Mouse (Mus musculus) C2C12 (cell line): Measurements from ENCODE around the gene Kif16b. TPM values are rescaled to one million over a fixed set of nuclear protein-coding genes. Genes with fewer than 3 reads are reported as not detected.

Experiments used
- H3K27me3 ChIP-seq: one replicate; pipeline ENCODE4 v1.6.1; 2011; ENCODE audit not compliant: control insufficient read depth, insufficient read depth, insufficient read length
- H3K36me3 ChIP-seq: one replicate; pipeline ENCODE4 v1.6.1; 2011; ENCODE audit not compliant: control insufficient read depth, insufficient read depth
- H3K4me3 ChIP-seq: one replicate; pipeline ENCODE4 v1.5.1; 2011; ENCODE audit warnings: mild to moderate bottlenecking, control low read depth; ENCODE audit not compliant: poor library complexity, insufficient read depth, severe bottlenecking
- H3K79me2 ChIP-seq: one replicate; pipeline ENCODE4 v1.6.1; 2011; ENCODE audit not compliant: control insufficient read depth, insufficient read depth
- H3K79me3 ChIP-seq: one replicate; pipeline ENCODE4 v1.6.1; 2011; ENCODE audit warnings: low read depth, control low read depth
- H3ac ChIP-seq: one replicate; pipeline ENCODE3; 2011; ENCODE audit warnings: low read depth; ENCODE audit not compliant: control insufficient read depth, insufficient read length
- CEBPB ChIP-seq: IDR thresholded peaks from one replicate; pipeline ENCODE4 v1.6.1; 2011; ENCODE audit warnings: low read depth, mild to moderate bottlenecking, control low read depth, moderate library complexity
- CTCF ChIP-seq: IDR thresholded peaks from one replicate; pipeline ENCODE4 v1.5.1; 2011; ENCODE audit not compliant: control insufficient read depth, insufficient read depth, insufficient read length
- FOSL1 ChIP-seq: IDR thresholded peaks from one replicate; pipeline ENCODE4 v1.8.0; 2011; ENCODE audit warnings: mild to moderate bottlenecking, low read length; ENCODE audit not compliant: poor library complexity, insufficient read depth, severe bottlenecking
- MAX ChIP-seq: IDR thresholded peaks from one replicate; pipeline ENCODE4 v1.6.1; 2011; ENCODE audit warnings: mild to moderate bottlenecking, control low read depth
- MYOD1 ChIP-seq: IDR thresholded peaks from one replicate; pipeline ENCODE4 v1.6.1; 2011; ENCODE audit warnings: low read depth; ENCODE audit not compliant: control insufficient read depth, insufficient read length
- MYOG ChIP-seq: IDR thresholded peaks from one replicate; pipeline ENCODE4 v1.6.1; 2011; ENCODE audit not compliant: control insufficient read depth, insufficient read length; ENCODE audit errors: extremely low read depth
- USF1 ChIP-seq: IDR thresholded peaks from one replicate; pipeline ENCODE4 v1.6.1; 2011; ENCODE audit warnings: low read depth, mild to moderate bottlenecking, control low read depth, moderate library complexity
- polyA plus RNA-seq: library from polyadenylated mRNA; unstranded; fragments of >200 nt; fragmentation: generic; extraction: Trizol; gene quantifications from one replicate; pipeline ENCODE4 v1.2.1, GENCODE M21; 2012; ENCODE audit warnings: missing spikeins

The Kif16b gene
- polyA plus RNA-seq, 1 experiment, result 2.2 TPM

GRCm38 (mm10) chr2:142700689-142701088, 200.6 kb downstream of the Kif16b start:
- TF ChIP-seq USF1 (no peak), MAX (no peak), CTCF (no peak), MYOG (no peak), CEBPB (no peak), MYOD1 (no peak), FOSL1 (no peak)

GRCm38 (mm10) chr2:142698650-142699049, 202.7 kb downstream of the Kif16b start:
- Histone ChIP-seq H3ac (no peak overlapping the region), H3K36me3 (no peaks in the 10 kb centered on the region), H3K79me2 (no peaks in the 10 kb centered on the region), H3K79me3 (no peaks in the 10 kb centered on the region), H3K27me3 (no peaks in the 10 kb centered on the region), H3K4me3 (no peak overlapping the region)
- TF ChIP-seq CTCF (no peak), USF1 (no peak), CEBPB (no peak), FOSL1 (no peak), MYOG (no peak), MAX (no peak), MYOD1 (no peak)

More at GRCm38 (mm10) chr2:142700689-142701088, 200.6 kb downstream of the Kif16b start:
- Histone ChIP-seq H3K79me3 (no peaks in the 10 kb centered on the region), H3K36me3 (no peaks in the 10 kb centered on the region), H3K4me3 (no peak overlapping the region), H3K27me3 (no peaks in the 10 kb centered on the region), H3ac (no peak overlapping the region), H3K79me2 (no peaks in the 10 kb centered on the region)

- TF ChIP-seq USF1 (no peak), MAX (no peak), MYOG (no peak), MYOD1 (no peak), FOSL1 (no peak), CEBPB (no peak)
- Histone ChIP-seq H3K79me2 (no peaks in the 10 kb centered on the region), H3K4me3 (no peak overlapping the region), H3K27me3 (no peaks in the 10 kb centered on the region), H3K79me3 (no peaks in the 10 kb centered on the region), H3ac (no peak overlapping the region), H3K36me3 (no peaks in the 10 kb centered on the region)
Observed at GRCm38 (mm10) chr2:142694936-142695331, 206.4 kb downstream of the Kif16b start.

GRCm38 (mm10) chr2:142694019-142694935, 207.1 kb downstream of the Kif16b start:
- H3K4me3 ChIP-seq, result no peak overlapping the region
- no peaks in the 10 kb centered on the region for H3K79me2 ChIP-seq
- no peak for TF ChIP-seq CTCF
- TF ChIP-seq MAX, result no peak
- no peak for TF ChIP-seq USF1
- TF ChIP-seq CEBPB, result no peak
- no peak for TF ChIP-seq MYOG
- TF ChIP-seq FOSL1, result no peak
- no peak for TF ChIP-seq MYOD1
- no peaks in the 10 kb centered on the region for H3K36me3 ChIP-seq
- no peaks in the 10 kb centered on the region for H3K27me3 ChIP-seq
- H3K79me3 ChIP-seq, result no peaks in the 10 kb centered on the region
- no peak overlapping the region for H3ac ChIP-seq

GRCm38 (mm10) chr2:142693461-142693860, 207.9 kb downstream of the Kif16b start:
- no peak overlapping the region for H3K4me3 ChIP-seq
- no peaks in the 10 kb centered on the region for H3K79me2 ChIP-seq
- H3K27me3 ChIP-seq, result no peaks in the 10 kb centered on the region
- TF ChIP-seq CEBPB (no peak), MYOG (no peak), MAX (no peak), USF1 (no peak), CTCF (no peak), MYOD1 (no peak), FOSL1 (no peak)
- no peaks in the 10 kb centered on the region for H3K36me3 ChIP-seq
- H3K79me3 ChIP-seq, result no peaks in the 10 kb centered on the region
- H3ac ChIP-seq, result no peak overlapping the region
